Mouse (Mus musculus) liver, adult 2 months (tissue): ENCODE results near the gene Pgs1. TPM values are rescaled to one million over a fixed set of nuclear protein-coding genes. Genes with fewer than 3 reads are reported as not detected.

Experiments used
- DNase-seq: peaks from one replicate; pipeline ENCODE4 v3.0.0-alpha.2; 2011; ENCODE audit warnings: low read depth, low spot score; ENCODE audit errors: extremely low read depth
- H3K27ac ChIP-seq: fragments of 200-500 bp; replicated peaks from 2 replicates; pipeline ENCODE4 v1.5.1; 2012; ENCODE audit warnings: low read depth, mild to moderate bottlenecking, control low read depth, inconsistent platforms, low read length; ENCODE audit not compliant: insufficient read depth
- H3K27me3 ChIP-seq: fragments of 200-500 bp; 2 replicates; pipeline ENCODE4 v1.6.1; 2012; ENCODE audit warnings: mild to moderate bottlenecking, moderate library complexity, low read length, inconsistent platforms; ENCODE audit not compliant: control insufficient read depth, insufficient read depth
- H3K36me3 ChIP-seq: fragments of 200-500 bp; 2 replicates; pipeline ENCODE4 v1.6.1; 2012; ENCODE audit warnings: low read length, inconsistent platforms; ENCODE audit not compliant: control insufficient read depth, insufficient read depth
- H3K4me1 ChIP-seq: fragments of 200-500 bp; 2 replicates; pipeline ENCODE4 v1.6.1; 2011; ENCODE audit warnings: low read length; ENCODE audit not compliant: control insufficient read depth, insufficient read depth
- H3K4me3 ChIP-seq: fragments of 200-500 bp; 2 replicates; pipeline ENCODE4 v1.5.1; 2011; ENCODE audit warnings: low read depth, mild to moderate bottlenecking, control low read depth, low read length, moderate library complexity; ENCODE audit not compliant: insufficient read depth
- H3K79me2 ChIP-seq: fragments of 200-500 bp; 2 replicates; pipeline ENCODE4 v1.6.1; 2012; ENCODE audit warnings: inconsistent platforms, mild to moderate bottlenecking, low read length, moderate library complexity; ENCODE audit not compliant: control insufficient read depth, insufficient read depth
- H3K9ac ChIP-seq: fragments of 200-500 bp; 2 replicates; pipeline ENCODE4 v1.6.1; 2012; ENCODE audit warnings: low read depth, mild to moderate bottlenecking, control low read depth, inconsistent platforms, low read length
- CTCF ChIP-seq: fragments of 200-500 bp; IDR thresholded peaks from 2 replicates; pipeline ENCODE4 v1.5.1; 2011; ENCODE audit warnings: low read depth, low read length, control low read depth
- POLR2A ChIP-seq: fragments of 200-500 bp; IDR thresholded peaks from 2 replicates; pipeline ENCODE4 v1.6.1; 2011; ENCODE audit warnings: low read length, control low read depth; ENCODE audit not compliant: insufficient read depth; ENCODE audit errors: extremely low read depth
- WGBS: fragments of 180-500 bp; shearing (Covaris S2); methylation state at CpG from one replicate; pipeline ENCODE4 v1.1.7; 2018; 5-methylcytosine and 5-hydroxymethylcytosine counted together
- polyA plus RNA-seq: library from polyadenylated mRNA; depleted of rRNA; stranded (reverse); fragments of >200 nt; gene quantifications from 2 replicates; pipeline ENCODE4 v1.2.3, GENCODE M21; 2012
- total RNA-seq: library from RNA; depleted of rRNA; stranded (reverse); fragments of >200 nt; gene quantifications from 2 replicates; pipeline ENCODE4 v1.2.3, GENCODE M21; 2014

Gene Pgs1
- total and polyA plus RNA-seq, 2 experiments = 4.7 to 22.1 TPM

DNA sequence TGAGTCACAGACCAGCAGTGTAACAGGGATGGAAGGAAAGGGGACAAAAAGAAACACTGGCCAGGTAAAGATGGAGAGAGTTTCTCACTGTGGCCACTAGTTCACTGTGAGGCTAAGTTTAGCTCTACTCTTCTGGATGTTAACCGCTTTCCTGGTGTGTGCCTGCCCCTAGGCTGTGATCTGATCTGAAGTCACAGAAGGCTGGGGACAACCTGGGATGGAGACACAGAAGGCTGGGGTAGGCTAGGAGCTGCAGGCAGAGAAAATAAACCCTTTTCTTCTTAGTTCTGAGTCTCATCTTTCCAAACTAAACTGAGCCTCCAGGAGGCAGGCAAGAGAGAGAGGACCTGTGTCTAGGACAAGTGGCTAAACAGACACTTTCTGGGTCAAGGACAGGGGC lies 21.8 kb upstream of the Pgs1 start:
- Histone ChIP-seq H3K27me3 (no peaks in the 10 kb centered on the region), H3K79me2 (peaks cover 21% of the 10 kb centered on the region), H3K4me1 (peaks cover 62% of the 10 kb centered on the region), H3K4me3 (no peak overlapping the region), H3K9ac (no peak overlapping the region), H3K36me3 (no peaks in the 10 kb centered on the region; the same call in 1 of the 2 replicates), H3K27ac (peak overlapping the region; percentile 72)
- WGBS = 46% methylated on average over 1 of the region's 1 CpGs
- DNase-seq = no peak
- TF ChIP-seq CTCF (no peak), POLR2A (no peak)

DNA sequence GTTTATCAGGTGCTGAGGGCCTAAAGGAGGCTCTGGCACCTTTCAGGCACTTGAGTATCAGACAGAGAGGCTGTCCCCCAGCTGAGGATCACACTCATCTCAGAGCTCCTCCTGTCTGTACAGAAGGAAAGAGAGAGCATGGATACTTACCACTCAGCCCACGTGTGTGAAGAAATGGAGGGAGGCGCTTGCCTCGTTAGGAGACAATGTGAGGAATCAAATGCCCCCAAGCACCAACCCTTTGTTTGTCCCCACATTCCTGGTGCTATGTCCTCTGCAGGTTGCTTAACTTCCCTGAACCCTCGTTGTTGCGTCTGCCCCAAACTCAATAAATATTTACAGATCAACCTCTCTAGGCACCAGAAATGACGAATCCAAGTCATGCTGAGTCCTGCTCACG lies 21.0 kb upstream of the Pgs1 start:
- peaks cover 59% of the 10 kb centered on the region for H3K4me1 ChIP-seq
- no peak overlapping the region for H3K4me3 ChIP-seq
- peaks cover 21% of the 10 kb centered on the region for H3K79me2 ChIP-seq
- H3K27me3 ChIP-seq = no peaks in the 10 kb centered on the region
- no peaks in the 10 kb centered on the region; the same call in 1 of the 2 replicates for H3K36me3 ChIP-seq
- 26% methylated on average over 7 of the region's 7 CpGs for WGBS
- DNase-seq = peak; percentile 88
- H3K27ac ChIP-seq = peak overlapping the region; percentile 75
- H3K9ac ChIP-seq = no peak overlapping the region
- no peak for TF ChIP-seq CTCF
- TF ChIP-seq POLR2A = no peak

DNA sequence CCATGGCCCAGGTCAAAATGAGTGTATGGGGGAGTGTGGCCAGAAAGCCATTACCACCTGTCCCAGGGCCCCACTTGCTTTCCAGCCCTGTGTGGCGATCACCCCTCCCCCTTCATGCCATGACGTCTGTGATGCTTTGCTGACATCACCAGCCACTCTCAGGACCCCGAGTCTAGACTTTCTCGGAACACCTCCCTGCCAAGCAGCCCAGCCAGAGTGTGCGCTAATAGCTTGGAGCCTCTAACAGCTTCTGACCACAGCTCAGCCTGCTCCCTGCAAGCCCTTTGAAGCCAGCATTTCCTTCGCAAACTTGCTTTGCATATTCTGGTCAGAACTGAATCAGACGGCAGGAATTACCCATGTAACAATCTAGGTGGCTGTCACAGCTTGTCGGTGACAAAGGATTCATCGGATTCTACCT lies 20.5 kb upstream of the Pgs1 start:
- WGBS = 28% methylated on average over 9 of the region's 9 CpGs
- no peak overlapping the region for H3K4me3 ChIP-seq
- H3K79me2 ChIP-seq = peaks cover 21% of the 10 kb centered on the region
- peak overlapping the region; percentile 20 for H3K9ac ChIP-seq
- no peaks in the 10 kb centered on the region; the same call in 1 of the 2 replicates for H3K36me3 ChIP-seq
- DNase-seq = no peak
- H3K27ac ChIP-seq = peak overlapping the region; percentile 68
- no peak for TF ChIP-seq POLR2A
- no peak for TF ChIP-seq CTCF
- peaks cover 56% of the 10 kb centered on the region for H3K4me1 ChIP-seq
- H3K27me3 ChIP-seq = no peaks in the 10 kb centered on the region

DNA sequence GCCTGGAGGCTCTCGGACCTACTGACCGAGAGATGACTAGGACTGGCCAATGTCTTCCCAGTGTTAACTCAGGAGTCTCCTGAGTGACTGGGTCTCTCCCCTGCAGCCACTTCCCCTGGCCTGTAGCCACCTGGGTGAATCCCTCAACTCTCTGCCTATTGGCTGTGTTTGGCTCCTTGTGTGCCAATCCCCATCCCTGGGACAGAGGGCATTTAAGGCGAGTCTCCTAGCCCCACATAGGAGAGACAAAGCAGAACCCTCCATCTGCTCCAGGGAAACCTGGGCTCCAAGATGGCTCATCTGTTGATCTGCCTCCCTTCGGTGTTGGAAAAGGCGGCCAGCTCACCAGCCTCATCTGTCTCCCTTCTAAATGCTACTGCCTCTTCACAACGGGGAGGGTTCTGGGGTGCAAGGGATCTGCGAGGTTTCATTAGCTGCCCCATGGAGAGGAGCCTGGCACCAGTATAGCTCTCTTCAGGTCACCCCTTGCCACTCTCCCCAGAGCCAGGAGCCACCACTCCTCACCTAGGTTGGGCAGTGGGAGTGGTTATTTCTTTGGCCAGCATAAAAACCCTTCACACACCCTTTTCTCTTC lies 19.5 kb upstream of the Pgs1 start:
- DNase-seq = peak; percentile 44
- peaks cover 21% of the 10 kb centered on the region for H3K79me2 ChIP-seq
- H3K4me1 ChIP-seq = peaks cover 52% of the 10 kb centered on the region
- H3K36me3 ChIP-seq = no peaks in the 10 kb centered on the region; the same call in 1 of the 2 replicates
- H3K4me3 ChIP-seq = peak overlapping the region; percentile 18
- H3K9ac ChIP-seq = peak overlapping the region; percentile 41
- peak overlapping the region; percentile 7 for H3K27ac ChIP-seq
- TF ChIP-seq CTCF (no peak), POLR2A (0 out of 2 replicates have a peak, but pooled peaks have one; percentile 13)
- H3K27me3 ChIP-seq = no peaks in the 10 kb centered on the region
- 44% methylated on average over 7 of the region's 7 CpGs for WGBS

DNA sequence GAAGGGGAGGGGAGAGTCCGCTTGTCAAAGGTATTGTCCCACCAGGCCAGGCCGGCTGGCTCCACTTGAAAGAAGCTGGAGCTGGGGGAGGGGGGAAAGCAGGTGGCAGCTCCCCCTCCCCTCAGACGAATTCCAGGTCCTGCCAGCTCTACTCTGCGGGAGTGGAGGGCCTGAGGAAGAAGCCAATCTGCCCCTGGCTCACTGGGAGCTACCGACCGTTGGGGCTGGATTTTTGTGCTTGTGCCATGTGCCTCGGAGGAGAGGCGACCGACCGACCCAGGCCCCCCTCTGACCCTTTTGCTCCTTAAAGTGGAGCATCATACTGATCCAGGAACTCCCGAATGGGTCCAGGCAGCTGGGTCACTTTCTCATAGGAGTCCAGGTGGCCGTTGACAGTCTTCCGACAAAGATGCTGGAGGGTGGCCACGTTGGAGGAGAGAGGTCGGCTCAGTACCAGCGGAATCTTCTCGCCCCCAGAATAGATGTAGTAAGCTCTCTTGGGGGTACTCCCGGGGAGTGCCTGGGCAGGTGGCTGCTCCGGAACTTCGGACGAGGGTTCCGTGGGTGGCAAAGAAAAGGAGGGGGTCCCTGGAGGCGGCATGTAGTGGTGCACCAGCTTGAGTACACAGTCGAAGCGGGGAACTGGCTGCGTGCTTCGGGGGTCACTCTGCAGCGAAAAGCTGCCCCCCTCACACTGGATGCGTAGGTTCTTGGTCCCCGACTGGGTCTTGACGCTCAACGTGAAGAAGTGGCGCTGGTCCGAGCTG lies 18.7 kb upstream of the Pgs1 start:
- WGBS = 51% methylated on average over 34 of the region's 34 CpGs
- Histone ChIP-seq H3K9ac (peak overlapping the region; percentile 96), H3K79me2 (peaks cover 21% of the 10 kb centered on the region), H3K4me1 (peaks cover 47% of the 10 kb centered on the region), H3K36me3 (no peaks in the 10 kb centered on the region; the same call in 1 of the 2 replicates), H3K27ac (peak overlapping the region; percentile 89), H3K4me3 (peak overlapping the region; percentile 95), H3K27me3 (no peaks in the 10 kb centered on the region)
- TF ChIP-seq CTCF (no peak), POLR2A (no peak)
- no peak for DNase-seq
